Mouse (Mus musculus) cerebellum, postnatal 25 days (tissue): ENCODE data around the gene Csnk2a1.
"Not testable (repeated sequence)": the region's sequence is repeated elsewhere in the genome, so short reads cannot be mapped to it uniquely, and the experiment has no call there.

Source experiments
- DNase-seq, 2 experiments: peaks; one replicate each; pipeline ENCODE4 v3.0.0; 2021; ENCODE audit warnings: mixed read lengths in 2 of 2

Gene Csnk2a1

GRCm38 (mm10) chr2:152226248-152227050, at the start of gene Csnk2a1:
Csnk2a1 (plus strand) TSS chr2:152226839.
- DNase-seq: peak; percentile 94 to 95

DNA sequence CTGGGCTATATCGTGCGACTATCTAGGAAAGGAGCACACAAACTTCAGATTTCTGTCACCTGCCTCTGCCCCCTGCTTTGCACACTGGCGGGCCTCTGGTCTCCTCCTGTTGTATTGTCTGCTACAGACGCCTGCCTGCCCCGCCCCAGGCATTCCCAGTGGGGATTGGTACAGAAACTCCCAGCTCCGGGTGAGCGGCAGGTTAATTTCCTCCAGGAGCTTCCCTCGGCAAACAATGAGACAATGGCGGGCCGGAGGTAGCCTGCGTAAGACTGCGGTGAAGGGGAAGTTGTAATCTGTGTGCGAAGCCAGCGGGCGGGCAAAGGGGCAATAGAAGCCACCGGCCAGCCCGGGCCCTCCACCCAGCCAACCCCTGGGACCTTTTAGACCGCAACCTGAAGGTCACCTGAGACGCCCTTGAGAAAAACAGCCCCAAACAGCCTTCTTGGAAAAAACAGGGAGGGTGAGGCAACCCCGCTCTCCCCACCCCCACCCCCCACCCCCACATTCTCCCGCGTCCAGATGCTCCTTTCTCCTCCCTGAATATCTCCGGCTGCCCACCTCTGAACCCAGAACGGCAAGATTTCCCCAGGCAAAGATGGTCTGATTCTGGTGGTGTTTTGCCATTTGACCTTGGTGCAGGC, 49.4 kb upstream of the Csnk2a1 start:
- DNase-seq: no peak

DNA sequence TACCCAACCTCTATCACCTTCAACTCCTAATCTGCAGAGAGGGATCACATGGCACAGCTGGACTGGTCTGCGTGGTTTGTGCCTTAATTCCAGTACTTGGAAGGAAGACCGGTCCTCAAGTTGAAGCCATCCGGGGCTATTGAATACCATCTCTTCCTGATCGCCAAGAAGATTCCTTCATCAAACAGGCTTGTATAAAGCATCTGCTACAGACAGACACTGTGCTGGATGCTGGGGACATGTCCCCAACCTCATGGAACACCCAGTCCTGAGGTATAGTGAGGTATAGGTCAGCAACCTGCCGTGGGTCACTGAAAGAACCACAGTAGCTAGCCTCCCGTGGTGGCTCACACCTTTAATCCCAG, 48.9 kb upstream of the Csnk2a1 start:
- DNase-seq: no peak

- no peak for DNase-seq
Observed at GRCm38 (mm10) chr2:152178345-152178744, 48.3 kb upstream of the Csnk2a1 start.

DNA sequence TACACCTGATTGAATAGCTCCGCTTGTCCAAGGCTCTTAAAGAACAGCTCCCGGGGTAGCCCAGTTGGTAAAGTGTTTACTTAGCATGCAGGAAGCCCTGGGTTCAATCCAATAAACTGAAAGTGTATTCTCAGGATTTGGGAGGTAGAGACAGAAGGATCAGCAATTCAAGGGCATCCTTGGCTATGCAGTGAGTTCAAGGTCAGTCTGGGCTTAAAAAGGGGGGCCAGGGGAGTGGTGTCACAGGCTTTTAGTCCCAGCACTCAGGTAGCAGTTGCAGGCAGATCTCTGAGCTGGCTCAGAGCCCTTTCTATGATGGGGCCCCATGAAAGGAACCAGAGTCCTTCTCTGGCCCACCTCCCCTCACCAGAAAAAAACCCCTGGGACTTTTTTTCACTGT, 47.3 kb upstream of the Csnk2a1 start:
- DNase-seq: no peak

DNA sequence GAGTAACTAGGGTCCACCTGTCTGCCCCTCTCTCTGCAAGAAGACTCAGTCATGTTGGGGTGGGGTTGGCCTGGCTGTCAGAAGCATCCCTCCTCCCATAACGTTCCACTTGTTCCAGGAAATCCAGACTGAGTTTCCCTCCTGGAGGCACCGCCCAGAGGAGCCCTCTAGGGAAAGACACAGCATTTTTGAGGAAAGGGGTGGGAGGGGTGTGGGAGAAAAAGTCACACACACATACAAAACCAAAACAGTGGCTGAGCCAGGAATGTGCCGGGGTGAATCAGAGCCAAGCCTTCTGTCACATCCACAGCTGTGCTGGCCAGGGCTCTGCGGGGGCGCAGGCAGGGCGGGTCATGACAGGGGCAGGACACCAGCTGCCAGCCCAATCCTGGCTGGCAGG, 46.3 kb upstream of the Csnk2a1 start:
- DNase-seq: peak in 1 of 2 experiments; percentile 26

DNA sequence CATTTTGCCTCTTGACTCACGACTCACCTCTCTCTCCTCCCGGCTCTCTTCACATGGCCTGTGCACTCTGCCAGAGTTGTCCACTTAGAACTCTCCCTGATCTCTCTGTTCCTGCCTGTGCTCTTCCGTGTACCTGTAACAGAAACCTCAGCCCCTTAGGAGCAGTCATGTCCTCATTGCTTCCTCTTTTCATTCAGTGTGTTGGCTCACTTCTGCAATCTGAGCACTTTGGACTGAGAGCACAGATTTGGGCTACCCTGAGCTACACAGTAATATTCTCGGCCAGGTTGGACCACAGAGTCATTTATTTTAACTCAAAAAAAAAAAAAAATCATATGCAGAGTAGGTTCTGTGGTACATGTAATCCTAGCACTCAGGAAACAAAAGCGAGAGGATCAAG, 39.5 kb upstream of the Csnk2a1 start:
- DNase-seq: no peak

GRCm38 (mm10) chr2:152189213-152189612, 37.4 kb upstream of the Csnk2a1 start:
- no peak for DNase-seq

DNA sequence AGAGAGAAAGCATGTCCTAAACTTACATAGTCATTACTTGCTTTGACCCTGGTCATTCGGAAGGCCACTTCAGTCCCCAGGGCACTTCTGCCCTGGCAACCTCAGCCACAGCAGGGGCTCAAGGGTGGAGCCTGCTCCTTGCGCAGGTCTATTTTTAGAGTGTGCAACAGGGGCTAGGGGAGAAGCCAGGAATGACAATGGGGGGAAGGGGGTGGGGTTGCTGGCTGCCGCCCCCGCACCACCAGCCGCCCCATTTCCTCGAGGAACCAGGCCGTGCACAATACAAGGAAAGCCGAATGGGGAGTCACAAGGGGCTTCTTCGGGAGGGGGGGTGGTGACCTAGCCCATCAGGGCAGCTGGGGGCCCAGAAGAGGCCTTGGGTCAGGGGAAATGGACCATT, 37.0 kb upstream of the Csnk2a1 start:
- DNase-seq: no peak

- DNase-seq: no peak
Observed at GRCm38 (mm10) chr2:152190161-152190560, 36.5 kb upstream of the Csnk2a1 start.

- no peak for DNase-seq
Observed at GRCm38 (mm10) chr2:152192591-152193345, 33.9 kb upstream of the Csnk2a1 start.

DNA sequence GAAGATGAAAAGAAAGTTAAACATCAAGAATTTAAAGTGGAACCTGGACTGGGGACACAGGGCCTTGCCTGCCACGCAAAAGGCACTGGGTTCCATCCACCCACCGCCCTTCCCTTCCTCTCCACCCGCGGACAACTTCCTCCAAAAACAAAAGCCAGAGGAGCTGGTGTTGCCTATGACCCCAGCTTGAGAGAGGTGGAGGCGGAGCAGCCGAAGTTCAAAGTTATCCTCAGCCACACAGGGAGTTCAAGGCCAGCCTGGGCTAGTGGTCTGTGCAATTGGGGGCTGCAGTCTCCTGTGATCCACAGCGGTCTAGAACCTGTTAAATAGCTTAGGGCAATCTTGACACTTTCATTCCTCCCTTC, 33.3 kb upstream of the Csnk2a1 start:
- DNase-seq: no peak

DNA sequence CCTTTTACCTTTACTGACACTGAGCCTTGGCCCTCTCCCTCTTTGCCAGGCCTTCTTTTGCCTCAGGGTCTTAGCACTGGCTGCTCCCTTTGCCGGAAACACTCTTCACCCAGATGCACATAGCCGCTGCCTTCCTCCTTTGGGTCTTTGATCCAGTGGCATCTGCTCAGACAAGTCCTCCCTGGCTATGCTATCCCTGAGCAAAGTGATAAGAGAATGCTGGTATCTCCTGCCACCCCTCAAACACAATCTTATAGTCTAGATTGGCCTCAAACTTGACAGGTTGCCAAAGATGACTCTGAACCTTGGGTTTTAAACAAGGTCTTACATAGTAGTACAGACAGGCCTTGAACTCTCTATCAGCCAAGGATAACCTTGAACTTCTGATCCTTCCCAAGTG, 32.1 kb upstream of the Csnk2a1 start:
- no peak for DNase-seq

- no peak for DNase-seq
Observed at GRCm38 (mm10) chr2:152196896-152197295, 29.7 kb upstream of the Csnk2a1 start.

DNA sequence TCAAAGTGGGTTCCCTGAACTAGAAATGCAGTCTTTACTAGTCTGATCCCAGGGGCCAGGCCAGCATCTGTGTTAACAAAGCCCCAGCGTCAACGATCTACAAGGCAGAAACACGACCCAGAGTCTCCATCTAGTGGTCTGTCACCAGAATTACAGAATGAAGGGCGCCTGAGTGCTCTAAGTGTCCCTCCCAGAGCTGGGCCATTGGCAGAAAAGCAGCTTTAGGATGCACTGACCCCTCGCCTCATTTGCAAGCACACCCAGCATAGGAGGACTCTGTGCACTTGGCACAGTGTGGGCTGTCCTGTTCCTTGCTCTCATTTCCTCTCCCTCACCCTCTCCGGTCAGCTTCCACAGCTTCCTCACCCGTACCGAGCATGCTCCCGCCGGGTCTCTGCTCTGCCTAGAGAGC, 29.3 kb upstream of the Csnk2a1 start:
- peak; percentile 70 to 72 for DNase-seq

DNA sequence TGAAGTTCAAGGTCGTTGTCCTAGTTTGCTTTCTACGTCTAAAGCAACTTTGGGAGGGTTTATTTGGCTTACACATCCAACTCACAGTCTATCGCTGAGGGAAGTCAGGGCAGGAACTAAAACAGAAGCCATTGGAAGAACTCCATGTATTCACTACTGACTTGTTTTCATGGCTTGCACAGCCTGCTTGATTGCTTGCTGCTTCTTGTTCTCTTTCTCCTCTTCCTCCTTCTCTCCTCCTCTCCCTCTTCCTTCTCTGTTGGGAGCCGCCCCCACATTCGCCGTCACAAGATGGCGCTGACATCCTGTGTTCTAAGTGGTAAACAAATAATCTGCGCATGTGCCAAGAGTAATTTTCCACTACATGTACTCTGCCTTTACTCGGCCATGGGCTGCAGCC, 20.5 kb upstream of the Csnk2a1 start:
- DNase-seq: not testable (repeated sequence)

GRCm38 (mm10) chr2:152211871-152212270, 14.8 kb upstream of the Csnk2a1 start:
- no peak for DNase-seq

GRCm38 (mm10) chr2:152216975-152217374, 9.7 kb upstream of the Csnk2a1 start:
- no peak for DNase-seq

DNA sequence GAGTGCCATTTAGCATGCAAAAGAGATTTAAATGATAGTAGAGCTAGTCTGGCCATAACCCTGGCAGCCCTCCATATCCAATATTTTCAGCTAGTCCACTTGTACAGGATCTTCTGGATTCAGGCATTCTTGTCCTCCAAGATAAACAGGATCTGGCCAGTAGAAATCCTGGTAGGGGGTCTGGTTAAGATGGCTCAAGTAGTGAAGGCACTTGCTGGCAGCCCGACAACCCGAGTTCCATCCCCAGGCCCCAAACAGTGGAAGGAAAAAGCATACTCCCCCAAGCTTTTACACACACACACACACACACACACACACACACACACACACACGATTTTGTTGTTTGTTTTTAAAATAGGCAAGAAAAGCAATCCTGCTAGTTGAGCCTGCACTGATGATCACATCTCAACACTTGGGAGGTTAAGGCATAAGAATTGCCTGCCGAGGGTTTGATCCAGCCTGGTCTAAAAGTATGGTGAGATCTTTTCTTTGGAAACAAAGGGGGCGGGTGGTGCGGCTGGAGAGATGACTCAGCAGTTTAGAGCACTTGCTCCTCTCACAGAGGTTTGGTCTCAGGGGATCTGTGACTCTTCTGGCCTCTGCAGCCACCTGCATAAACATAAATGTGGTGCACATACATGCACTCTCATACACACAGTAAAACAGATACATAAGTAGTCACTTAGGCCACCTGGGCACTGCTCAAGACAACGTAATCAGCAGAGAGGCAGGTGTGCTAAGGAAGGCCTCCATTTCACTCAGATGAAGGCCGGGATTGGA, 2.9 kb upstream of the Csnk2a1 start:
- no peak for DNase-seq

GRCm38 (mm10) chr2:152225536-152225935, 1.1 kb upstream of the Csnk2a1 start:
- no peak for DNase-seq

GRCm38 (mm10) chr2:152227051-152227481, 427 bp downstream of the Csnk2a1 start:
- peak in 1 of 2 experiments; percentile 73 for DNase-seq

GRCm38 (mm10) chr2:152230046-152230445, 3.4 kb downstream of the Csnk2a1 start:
- no peak for DNase-seq

DNA sequence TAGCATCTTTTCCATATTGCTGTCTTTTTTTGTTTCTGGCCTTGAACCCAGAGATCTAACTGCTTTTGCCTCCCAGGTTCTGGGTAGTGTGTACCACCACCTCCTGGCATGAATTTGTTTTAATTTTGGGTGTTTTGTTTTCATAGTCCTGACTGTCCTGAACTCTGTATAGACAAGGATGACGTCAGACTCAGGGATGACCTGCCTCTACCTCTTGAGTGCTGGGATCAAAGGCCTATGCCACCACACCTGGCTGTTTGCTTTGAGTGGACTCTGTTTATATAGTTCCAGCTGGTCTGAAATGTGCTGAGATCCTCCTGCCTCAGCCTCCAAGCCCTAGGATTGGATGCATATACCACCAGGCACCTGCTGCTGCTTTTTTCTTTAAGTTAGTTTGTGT, 11.3 kb downstream of the Csnk2a1 start:
- no peak for DNase-seq
